Mouse (Mus musculus): Measurements from ENCODE around the gene Vamp4.

- TF ChIP-seq GATA1 (IDR thresholded peaks at IDR 0.05; ENCODE audit: low read length) (no peak), TAL1 (IDR thresholded peaks at IDR 0.05; ENCODE audit: low read length) (no peak)
Measured at GRCm38 (mm10) chr1:162531584-162531983, 38.7 kb upstream of the Vamp4 start.
